Mouse (Mus musculus) stomach, postnatal 0 days (tissue): ENCODE data around the gene Pitpnm3. TPM values are rescaled to one million over a fixed set of nuclear protein-coding genes. Genes with fewer than 3 reads are reported as not detected.

Source experiments
- ATAC-seq: fragments of 200-750 bp; cut with Nextera tagmentation; 2 replicates; pipeline ENCODE4 v1.8.0; 2017; ENCODE audit not compliant: low FRiP score, low TSS enrichment
- DNase-seq: peaks from one replicate; pipeline ENCODE4 v3.0.0-alpha.2; 2016; ENCODE audit warnings: low spot score
- H3K27ac ChIP-seq: fragments of 300-500 bp; sonication (generic); replicated peaks from 2 replicates; pipeline ENCODE4 v1.5.1; 2014; ENCODE audit warnings: mild to moderate bottlenecking, control low read depth
- H3K27me3 ChIP-seq: fragments of 300-500 bp; sonication (generic); 2 replicates; pipeline ENCODE4 v1.6.1; 2014; ENCODE audit warnings: low read length; ENCODE audit not compliant: control insufficient read depth, insufficient read depth
- H3K36me3 ChIP-seq: fragments of 300-500 bp; sonication (generic); 2 replicates; pipeline ENCODE4 v1.6.1; 2014; ENCODE audit warnings: low read length, mixed read lengths; ENCODE audit not compliant: control insufficient read depth, insufficient read depth
- H3K4me1 ChIP-seq: fragments of 300-500 bp; sonication (generic); replicated peaks from 2 replicates; pipeline ENCODE4 v1.6.1; 2014; ENCODE audit warnings: antibody characterized with exemption; ENCODE audit not compliant: control insufficient read depth, insufficient read depth
- H3K4me2 ChIP-seq: fragments of 300-500 bp; sonication (generic); replicated peaks from 2 replicates; pipeline ENCODE4 v1.6.1; 2014; ENCODE audit warnings: low read depth, mild to moderate bottlenecking, control low read depth, moderate library complexity
- H3K4me3 ChIP-seq: fragments of 300-500 bp; sonication (generic); 2 replicates; pipeline ENCODE4 v1.5.1; 2014; ENCODE audit warnings: low read depth, low read length, control low read depth
- H3K9ac ChIP-seq: fragments of 300-500 bp; sonication (generic); 2 replicates; pipeline ENCODE4 v1.6.1; 2014; ENCODE audit warnings: mild to moderate bottlenecking, low read length, control low read depth, mixed read lengths
- H3K9me3 ChIP-seq: fragments of 300-500 bp; sonication (generic); 2 replicates; pipeline ENCODE4 v1.6.1; 2016; ENCODE audit warnings: low read length; ENCODE audit not compliant: control insufficient read depth
- CTCF ChIP-seq: IDR thresholded peaks from 2 replicates; pipeline ENCODE4 v1.5.1; 2016; ENCODE audit warnings: antibody characterized with exemption, low read depth, mild to moderate bottlenecking, moderate library complexity
- EP300 ChIP-seq: optimal IDR thresholded peaks from 2 replicates; pipeline ENCODE3; 2016; ENCODE audit warnings: antibody characterized with exemption
- WGBS: fragments of 180-500 bp; shearing (Covaris S2); extraction: QIAGEN DNeasy Blood & Tissue Kit; methylation state at CpG from one replicate; pipeline ENCODE4 v1.1.7; 2014; 5-methylcytosine and 5-hydroxymethylcytosine counted together
- polyA plus RNA-seq: library from polyadenylated mRNA; unstranded; fragments of >200 nt; fragmentation: Nextera tagmentation; extraction: Ambion mirVana; gene quantifications from 2 replicates; pipeline ENCODE4 v1.2.1, GENCODE M21; 2015

Gene Pitpnm3
- polyA plus RNA-seq, 1 experiment from 2014 or later = 1.2 TPM

GRCm38 (mm10) chr11:72118630-72119029 is 16.9 kb downstream of the Pitpnm3 start:
- Histone ChIP-seq H3K4me1 (no peaks in the 10 kb centered on the region), H3K36me3 (no peaks in the 10 kb centered on the region), H3K4me3 (no peak overlapping the region), H3K27ac (no peak overlapping the region), H3K9ac (no peak overlapping the region), H3K27me3 (no peaks in the 10 kb centered on the region), H3K9me3 (no peaks in the 10 kb centered on the region), H3K4me2 (no peak overlapping the region)
- no peak for DNase-seq
- WGBS = 85% methylated on average over 3 of the region's 3 CpGs
- TF ChIP-seq CTCF = no peak
- TF ChIP-seq EP300 = no peak
- ATAC-seq = no peak

GRCm38 (mm10) chr11:72113296-72113695 is 22.3 kb downstream of the Pitpnm3 start:
- Histone ChIP-seq H3K4me1 (no peaks in the 10 kb centered on the region), H3K27ac (no peak overlapping the region), H3K9me3 (no peaks in the 10 kb centered on the region), H3K27me3 (no peaks in the 10 kb centered on the region), H3K9ac (no peak overlapping the region), H3K36me3 (no peaks in the 10 kb centered on the region), H3K4me3 (no peak overlapping the region), H3K4me2 (no peak overlapping the region)
- ATAC-seq = no peak
- TF ChIP-seq CTCF = no peak
- no peak for TF ChIP-seq EP300
- WGBS = 60% methylated on average over 4 of the region's 4 CpGs
- no peak for DNase-seq

DNA sequence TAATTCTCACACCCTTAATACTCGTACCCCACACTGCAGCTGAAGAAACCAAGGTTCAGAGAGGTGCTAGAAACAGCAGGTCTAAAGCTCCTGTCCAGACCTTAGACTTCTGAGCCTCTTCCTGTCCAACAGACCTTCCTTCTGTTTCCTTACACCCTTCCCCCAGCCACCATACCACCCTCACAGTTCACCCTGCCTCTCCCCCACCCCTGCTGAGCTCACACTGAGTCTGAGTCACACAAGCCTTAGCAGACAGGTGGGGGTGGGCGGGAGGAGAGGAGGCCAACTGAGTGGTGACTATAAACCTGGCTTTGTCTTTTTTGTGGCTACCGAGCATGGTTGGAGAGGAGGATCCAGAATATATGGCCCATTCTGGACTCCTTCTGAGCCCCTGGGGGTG is 24.9 kb downstream of the Pitpnm3 start:
- H3K36me3 ChIP-seq = no peaks in the 10 kb centered on the region
- TF ChIP-seq EP300 (no peak), CTCF (no peak)
- no peaks in the 10 kb centered on the region for H3K27me3 ChIP-seq
- H3K4me3 ChIP-seq = no peak overlapping the region
- H3K4me2 ChIP-seq = no peak overlapping the region
- ATAC-seq = no peak
- no peak overlapping the region for H3K9ac ChIP-seq
- no peaks in the 10 kb centered on the region for H3K9me3 ChIP-seq
- H3K4me1 ChIP-seq = no peaks in the 10 kb centered on the region
- 38% methylated on average over 3 of the region's 3 CpGs for WGBS
- no peak overlapping the region for H3K27ac ChIP-seq
- DNase-seq = no peak

- ATAC-seq (no peak), DNase-seq (no peak)
- Histone ChIP-seq H3K9ac (no peak overlapping the region), H3K36me3 (no peaks in the 10 kb centered on the region), H3K4me3 (no peak overlapping the region), H3K27ac (no peak overlapping the region), H3K27me3 (no peaks in the 10 kb centered on the region), H3K4me1 (no peaks in the 10 kb centered on the region), H3K9me3 (no peaks in the 10 kb centered on the region), H3K4me2 (no peak overlapping the region)
- no peak for TF ChIP-seq CTCF
- TF ChIP-seq EP300 = no peak
- 69% methylated on average over 8 of the region's 8 CpGs for WGBS
These were observed 31.4 kb downstream of the Pitpnm3 start for GRCm38 (mm10) chr11:72104223-72104622.

GRCm38 (mm10) chr11:72103530-72103929 is 32.0 kb downstream of the Pitpnm3 start:
- Histone ChIP-seq H3K36me3 (no peaks in the 10 kb centered on the region), H3K9me3 (no peaks in the 10 kb centered on the region), H3K9ac (no peak overlapping the region), H3K27me3 (no peaks in the 10 kb centered on the region), H3K27ac (no peak overlapping the region), H3K4me3 (no peak overlapping the region), H3K4me1 (no peaks in the 10 kb centered on the region), H3K4me2 (no peak overlapping the region)
- ATAC-seq (no peak), DNase-seq (no peak)
- no peak for TF ChIP-seq EP300
- no peak for TF ChIP-seq CTCF
- WGBS = 56% methylated on average over 7 of the region's 7 CpGs

DNA sequence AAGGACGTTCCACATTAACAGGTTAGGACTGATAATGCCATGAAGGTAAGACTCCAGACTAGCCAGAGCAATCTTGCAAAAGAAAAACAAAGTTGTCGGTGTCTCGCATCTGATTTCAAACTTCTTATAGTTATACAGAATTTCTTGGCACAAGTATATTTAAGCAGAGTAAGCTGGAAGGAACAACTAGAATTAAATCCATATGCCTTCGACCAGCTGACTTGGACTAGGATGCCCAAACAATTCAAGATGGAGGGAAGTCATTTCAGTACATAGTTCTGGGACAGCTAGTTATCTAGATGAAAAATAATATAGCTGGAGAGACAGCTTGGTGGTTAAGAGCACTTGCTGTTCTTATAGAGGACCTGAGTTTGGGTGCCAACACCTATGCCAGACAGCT is 34.6 kb downstream of the Pitpnm3 start:
- no peaks in the 10 kb centered on the region for H3K4me1 ChIP-seq

More for the DNA sequence above, 34.6 kb downstream of the Pitpnm3 start:
- Histone ChIP-seq H3K36me3 (no peaks in the 10 kb centered on the region), H3K9ac (no peak overlapping the region), H3K9me3 (no peaks in the 10 kb centered on the region), H3K4me2 (no peak overlapping the region), H3K27ac (no peak overlapping the region), H3K27me3 (no peaks in the 10 kb centered on the region), H3K4me3 (no peak overlapping the region)
- ATAC-seq = no peak
- WGBS = 76% methylated on average over 4 of the region's 4 CpGs
- DNase-seq = no peak
- TF ChIP-seq EP300 = no peak
- no peak for TF ChIP-seq CTCF
